Mouse (Mus musculus) spleen, adult 2 months (tissue): ENCODE results near the gene Flt3l.

ENCODE experiments used
- CTCF ChIP-seq: fragments of 200-500 bp; IDR thresholded peaks from 2 replicates; pipeline ENCODE4 v1.5.1; 2011; ENCODE audit warnings: mild to moderate bottlenecking, inconsistent platforms; ENCODE audit not compliant: insufficient read depth, insufficient read length, insufficient replicate concordance; ENCODE audit errors: extremely low read depth
- POLR2A ChIP-seq: fragments of 200-500 bp; IDR thresholded peaks from 2 replicates; pipeline ENCODE4 v1.6.1; 2011; ENCODE audit warnings: low read depth, low read length, inconsistent platforms

GRCm38 (mm10) chr7:45113476-45113875, 22.8 kb downstream of the Flt3l start:
- TF ChIP-seq POLR2A (no peak), CTCF (no peak)
